Mouse (Mus musculus) testis, adult 2 months (tissue): ENCODE data around the gene Six6. TPM values are rescaled to one million over a fixed set of nuclear protein-coding genes. Genes with fewer than 3 reads are reported as not detected.

Experiments used
- H3K27ac ChIP-seq: fragments of 200-500 bp; 2 replicates; pipeline ENCODE4 v1.5.1; 2012; ENCODE audit warnings: low read depth, low read length; ENCODE audit not compliant: control insufficient read depth, insufficient read depth
- H3K27me3 ChIP-seq: fragments of 200-500 bp; 2 replicates; pipeline ENCODE4 v1.6.1; 2012; ENCODE audit warnings: mild to moderate bottlenecking, low read length, moderate library complexity; ENCODE audit not compliant: control insufficient read depth, insufficient read depth
- H3K36me3 ChIP-seq: fragments of 200-500 bp; 2 replicates; pipeline ENCODE4 v1.6.1; 2012; ENCODE audit warnings: mild to moderate bottlenecking, low read length; ENCODE audit not compliant: control insufficient read depth, insufficient read depth
- H3K4me1 ChIP-seq: fragments of 200-500 bp; 2 replicates; pipeline ENCODE4 v1.6.1; 2012; ENCODE audit warnings: low read length; ENCODE audit not compliant: control insufficient read depth, insufficient read depth
- H3K4me3 ChIP-seq: fragments of 200-500 bp; 2 replicates; pipeline ENCODE4 v1.5.1; 2012; ENCODE audit warnings: low read depth, mild to moderate bottlenecking, low read length, moderate library complexity, mixed read lengths; ENCODE audit not compliant: control insufficient read depth
- CTCF ChIP-seq: fragments of 200-500 bp; IDR thresholded peaks from 2 replicates; pipeline ENCODE4 v1.5.1; 2012; ENCODE audit warnings: low read depth, mild to moderate bottlenecking, inconsistent platforms, low read length, moderate library complexity; ENCODE audit not compliant: control insufficient read depth, insufficient read depth, insufficient replicate concordance
- POLR2A ChIP-seq: fragments of 200-500 bp; IDR thresholded peaks from 2 replicates; pipeline ENCODE4 v1.6.1; 2012; ENCODE audit warnings: low read depth, mild to moderate bottlenecking, inconsistent platforms, low read length, moderate library complexity; ENCODE audit not compliant: control insufficient read depth
- polyA plus RNA-seq: library from polyadenylated mRNA; depleted of rRNA; stranded (reverse); fragments of >200 nt; gene quantifications from 2 replicates; pipeline ENCODE4 v1.2.3, GENCODE M21; 2012

Six6 gene
- polyA plus RNA-seq, 1 experiment = not detected

DNA sequence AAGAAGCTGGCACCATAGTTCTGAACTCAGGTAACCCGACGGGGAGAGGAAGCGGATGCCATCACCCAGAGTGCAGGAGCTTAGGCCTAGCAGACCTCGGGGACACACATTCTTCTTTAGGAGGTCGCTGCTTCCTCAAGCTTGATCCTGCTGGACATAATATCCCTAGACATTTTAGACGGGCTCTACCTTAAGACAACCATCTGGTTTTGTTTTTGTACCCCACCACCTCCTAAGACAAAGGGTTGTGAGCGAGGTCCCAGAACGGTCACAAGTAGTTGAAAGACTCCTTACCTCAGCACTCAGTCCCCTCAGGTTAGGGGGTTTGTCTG lies 6.3 kb downstream of the Six6 start:
- no peaks in the 10 kb centered on the region for H3K36me3 ChIP-seq
- peaks cover 5% of the 10 kb centered on the region; the same call in 1 of the 2 replicates for H3K4me1 ChIP-seq
- no peak for TF ChIP-seq CTCF
- no peak for TF ChIP-seq POLR2A
- no peak overlapping the region for H3K27ac ChIP-seq
- H3K4me3 ChIP-seq = peak overlapping the region; percentile 74
- H3K27me3 ChIP-seq = peaks cover 11% of the 10 kb centered on the region

GRCm38 (mm10) chr12:72946805-72947204 lies 7.1 kb downstream of the Six6 start:
- H3K4me3 ChIP-seq = no peak overlapping the region

DNA sequence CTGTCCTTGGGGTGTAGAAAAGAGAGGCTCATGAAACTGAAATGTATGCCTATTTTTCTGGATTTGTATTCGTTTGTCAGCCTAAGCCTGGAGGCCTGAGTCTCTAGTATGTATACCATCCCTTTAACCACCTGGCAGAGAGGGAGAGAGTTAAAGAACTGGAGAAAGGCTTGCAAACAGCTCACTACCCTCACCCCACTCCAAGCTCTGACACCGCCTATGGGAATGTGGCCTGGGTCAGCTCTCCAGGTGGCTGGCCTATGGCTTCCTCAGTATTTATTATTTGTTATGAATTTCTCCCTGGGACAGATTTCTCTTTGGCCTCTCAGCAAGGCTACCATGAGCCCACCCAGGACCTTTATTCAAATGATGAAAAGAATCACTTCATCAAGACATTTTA lies 7.6 kb downstream of the Six6 start:
- H3K4me3 ChIP-seq = no peak overlapping the region
- no peak overlapping the region for H3K27ac ChIP-seq
- peaks cover 2% of the 10 kb centered on the region; the same call in 1 of the 2 replicates for H3K4me1 ChIP-seq
- no peaks in the 10 kb centered on the region for H3K36me3 ChIP-seq
- no peak for TF ChIP-seq POLR2A
- no peak for TF ChIP-seq CTCF
- peaks cover 2% of the 10 kb centered on the region; the same call in 1 of the 2 replicates for H3K27me3 ChIP-seq

More at GRCm38 (mm10) chr12:72946805-72947204, 7.1 kb downstream of the Six6 start:
- Histone ChIP-seq H3K27me3 (peaks cover 3% of the 10 kb centered on the region), H3K27ac (no peak overlapping the region), H3K36me3 (no peaks in the 10 kb centered on the region), H3K4me1 (peaks cover 2% of the 10 kb centered on the region; the same call in 1 of the 2 replicates)
- TF ChIP-seq POLR2A = no peak
- no peak for TF ChIP-seq CTCF

GRCm38 (mm10) chr12:72953089-72953488 lies 13.4 kb downstream of the Six6 start:
- no peak for TF ChIP-seq POLR2A
- TF ChIP-seq CTCF = no peak
- Histone ChIP-seq H3K4me1 (no peaks in the 10 kb centered on the region), H3K27me3 (no peaks in the 10 kb centered on the region), H3K4me3 (no peak overlapping the region), H3K36me3 (no peaks in the 10 kb centered on the region), H3K27ac (no peak overlapping the region)

GRCm38 (mm10) chr12:72953858-72954257 lies 14.2 kb downstream of the Six6 start:
- H3K36me3 ChIP-seq = no peaks in the 10 kb centered on the region
- no peak overlapping the region for H3K4me3 ChIP-seq
- H3K4me1 ChIP-seq = no peaks in the 10 kb centered on the region
- H3K27me3 ChIP-seq = no peaks in the 10 kb centered on the region
- H3K27ac ChIP-seq = no peak overlapping the region
- TF ChIP-seq POLR2A = no peak
- no peak for TF ChIP-seq CTCF

GRCm38 (mm10) chr12:72954906-72955305 lies 15.2 kb downstream of the Six6 start:
- no peak for TF ChIP-seq POLR2A
- TF ChIP-seq CTCF = no peak
- H3K27me3 ChIP-seq = no peaks in the 10 kb centered on the region
- H3K4me3 ChIP-seq = no peak overlapping the region
- H3K27ac ChIP-seq = no peak overlapping the region
- no peaks in the 10 kb centered on the region for H3K36me3 ChIP-seq
- H3K4me1 ChIP-seq = no peaks in the 10 kb centered on the region

GRCm38 (mm10) chr12:72957829-72958424 lies 18.2 kb downstream of the Six6 start:
- no peak overlapping the region for H3K4me3 ChIP-seq
- no peaks in the 10 kb centered on the region for H3K36me3 ChIP-seq
- TF ChIP-seq CTCF = no peak
- no peak for TF ChIP-seq POLR2A
- no peaks in the 10 kb centered on the region for H3K4me1 ChIP-seq
- H3K27ac ChIP-seq = no peak overlapping the region
- H3K27me3 ChIP-seq = no peaks in the 10 kb centered on the region
